Mouse (Mus musculus): ENCODE measurements at regions not wholly inside any gene's neighbourhood (a gene's known extent, or its start where the extent isn't known, plus 50 kb on each side); places are given as distances from the start of the nearest gene placed in this dataset.

- WGBS: 65% methylated on average over 2 of the region's 2 CpGs
- Histone ChIP-seq H3K9me3 (ENCODE audit: low read length) (no peaks in the 10 kb centered on the region), H3K27me3 (ENCODE audit: insufficient read depth, low read length) (no peaks in the 10 kb centered on the region), H3K4me1 (ENCODE audit: insufficient read depth, low read length) (no peaks in the 10 kb centered on the region), H3K4me3 (ENCODE audit: low read depth, low read length) (no peak overlapping the region), H3K27ac (ENCODE audit: low read depth, low read length) (no peak overlapping the region), H3K4me2 (ENCODE audit: low read depth, low read length, poor library complexity, severe bottlenecking) (no peak overlapping the region), H3K36me3 (ENCODE audit: insufficient read depth, low read length) (no peaks in the 10 kb centered on the region), H3K9ac (replicated peaks; ENCODE audit: low read length, poor library complexity, severe bottlenecking) (no peak overlapping the region)
- peak; percentile 1 for DNase-seq (ENCODE audit: low spot score)
- no peak for ATAC-seq (ENCODE audit: low FRiP score)
- no peak for TF ChIP-seq CTCF (IDR thresholded peaks at IDR 0.05)
These were observed 1526.0 kb upstream of the Slc7a12 start for GRCm38 (mm10) chr3:12954480-12954879.
